Mouse (Mus musculus) kidney, postnatal 10 days (tissue): ENCODE measurements around the gene Mogs.

Experiments
- DNase-seq: peaks from one replicate; pipeline ENCODE4 v3.0.0; 2021; ENCODE audit warnings: mixed read lengths

Mogs gene

GRCm38 (mm10) chr6:83098411-83098810 lies 16.9 kb upstream of the Mogs start:
- DNase-seq = peak; percentile 64

GRCm38 (mm10) chr6:83101316-83101687 lies 14.0 kb upstream of the Mogs start, which contains the start of the genes Ccdc142 and Gm42688:
Ccdc142 (plus strand) TSS chr6:83101601.
Gm42688 (plus strand) TSS chr6:83101617.
- DNase-seq = peak; percentile 93

- peak; percentile 83 for DNase-seq
Observed at GRCm38 (mm10) chr6:83101688-83102556, 13.4 kb upstream of the Mogs start.

GRCm38 (mm10) chr6:83103130-83103650 lies 12.1 kb upstream of the Mogs start:
- DNase-seq = no peak

GRCm38 (mm10) chr6:83104158-83104557 lies 11.1 kb upstream of the Mogs start:
- no peak for DNase-seq

- peak; percentile 89 for DNase-seq
Observed at GRCm38 (mm10) chr6:83107566-83108400, 7.5 kb upstream of the Mogs start.

- peak; percentile 90 for DNase-seq
Observed at GRCm38 (mm10) chr6:83108762-83109668, 6.3 kb upstream of the Mogs start, which contains the start of gene Mrpl53. Mrpl53 (plus strand) TSS chr6:83109040.

- no peak for DNase-seq
Observed at GRCm38 (mm10) chr6:83111510-83112136, 3.7 kb upstream of the Mogs start.

GRCm38 (mm10) chr6:83115682-83116372 lies 531 bp downstream of the Mogs start:
- no peak for DNase-seq

GRCm38 (mm10) chr6:83116373-83117164 lies 1.3 kb downstream of the Mogs start:
- DNase-seq = peak; percentile 11

- DNase-seq = no peak
Observed at GRCm38 (mm10) chr6:83117165-83117438, 1.8 kb downstream of the Mogs start.

GRCm38 (mm10) chr6:83117616-83118015 lies 2.3 kb downstream of the Mogs start:
- DNase-seq = peak; percentile 21

GRCm38 (mm10) chr6:83118369-83118768 lies 3.1 kb downstream of the Mogs start:
- DNase-seq = peak; percentile 20

- DNase-seq = peak; percentile 14
Observed at GRCm38 (mm10) chr6:83118825-83119733, 3.8 kb downstream of the Mogs start.

- DNase-seq = peak; percentile 66
Observed at GRCm38 (mm10) chr6:83119734-83120051, 4.4 kb downstream of the Mogs start.

- DNase-seq = peak; percentile 95
Observed at GRCm38 (mm10) chr6:83120930-83121862, 5.9 kb downstream of the Mogs start, which contains the start of gene Wbp1. Wbp1 (minus strand) TSS chr6:83121559.

- peak; percentile 50 for DNase-seq
Observed at GRCm38 (mm10) chr6:83121863-83122710, 6.8 kb downstream of the Mogs start.
